Mouse (Mus musculus) lung, adult 2 months (tissue): Measurements from ENCODE around the gene Cbx6.
A peak's percentile ranks its signal among the peaks of the same experiment; 100 is the strongest.

ENCODE experiments used
- CTCF ChIP-seq: fragments of 200-500 bp; IDR thresholded peaks from 2 replicates; pipeline ENCODE4 v1.5.1; 2011; ENCODE audit warnings: mild to moderate bottlenecking, low read length, control low read depth; ENCODE audit not compliant: insufficient read depth
- POLR2A ChIP-seq: fragments of 200-500 bp; IDR thresholded peaks from 2 replicates; pipeline ENCODE4 v1.6.1; 2011; ENCODE audit warnings: low read depth, mild to moderate bottlenecking, control low read depth, low read length, borderline replicate concordance; ENCODE audit errors: extremely low read depth

DNA sequence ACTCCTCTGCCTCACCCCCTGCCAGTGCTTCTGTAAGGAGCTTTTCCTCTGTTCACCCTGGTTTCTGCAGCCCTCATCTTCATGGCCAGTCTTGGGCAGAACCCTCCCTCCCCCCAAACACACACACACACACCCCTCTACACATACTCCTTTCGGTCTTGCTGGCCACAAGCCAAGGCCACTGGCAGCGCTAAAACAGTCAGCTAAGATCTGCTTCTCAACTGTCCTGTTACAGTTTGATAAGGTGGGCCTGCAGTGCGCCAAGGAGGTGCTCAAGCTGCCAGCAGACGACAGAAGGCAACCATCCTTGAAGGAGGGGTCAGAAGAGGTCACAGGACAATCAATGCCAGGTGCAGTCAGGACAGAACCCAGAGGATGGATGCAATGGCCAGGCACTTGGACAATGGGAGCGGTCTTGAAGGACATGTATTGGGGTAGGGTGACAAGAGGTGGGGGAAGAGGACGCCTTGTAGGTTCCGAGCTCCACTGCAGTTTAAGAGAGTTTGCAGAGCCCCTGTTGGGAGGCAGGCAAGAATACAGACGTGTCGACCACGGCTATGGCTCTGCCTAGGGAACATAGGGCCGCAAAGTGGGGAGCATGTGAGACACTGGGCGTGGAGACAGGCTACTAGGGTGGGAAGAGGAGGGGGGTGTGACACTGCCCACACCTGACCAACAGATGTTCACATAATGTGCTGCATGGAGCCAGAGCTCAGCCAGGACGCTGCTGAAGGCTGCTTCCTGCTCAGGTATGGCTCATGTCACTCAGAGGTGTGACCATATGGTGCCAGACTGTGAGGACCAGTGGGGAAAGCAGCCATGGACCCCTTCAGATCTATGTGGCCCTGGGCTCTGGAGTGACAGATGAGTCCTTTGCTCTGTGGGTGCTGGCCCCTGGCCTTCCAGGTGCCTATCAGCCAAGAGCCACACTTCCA is 12.0 kb downstream of the Cbx6 start:
- TF ChIP-seq POLR2A (0 out of 2 replicates have a peak, but pooled peaks have one; percentile 25), CTCF (no peak)
